Mouse (Mus musculus): ENCODE measurements at regions not wholly inside any gene's neighbourhood (a gene's known extent, or its start where the extent isn't known, plus 50 kb on each side); places are given as distances from the start of the nearest gene placed in this dataset.

DNA sequence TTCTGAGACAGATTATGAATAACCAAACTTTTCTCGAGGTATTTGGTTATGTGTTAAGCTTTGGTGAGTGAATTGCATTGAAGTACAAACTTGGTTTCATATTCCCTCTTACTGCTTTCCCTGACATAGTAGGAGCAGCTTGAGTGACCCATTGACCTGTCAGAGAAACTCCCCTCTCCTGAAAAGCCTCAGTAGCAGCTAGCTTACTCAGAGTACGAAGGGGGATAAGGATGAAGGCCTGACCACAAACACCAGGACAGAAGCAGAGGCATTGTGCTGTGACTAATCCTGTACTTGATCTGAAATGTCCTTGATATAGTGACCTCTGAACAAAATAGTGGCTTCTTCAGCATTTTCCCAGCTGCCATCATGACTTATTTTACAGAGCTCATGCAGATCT is 1070.4 kb downstream of the Pcdh9 start:
- H3K27me3 ChIP-seq (replicated peaks; ENCODE audit: control insufficient read depth, insufficient read depth, low read length): no peaks in the 10 kb centered on the region
- no peaks in the 10 kb centered on the region for H3K36me3 ChIP-seq (ENCODE audit: control insufficient read depth, insufficient read depth, low read length)
- no peaks in the 10 kb centered on the region for H3K9me3 ChIP-seq (ENCODE audit: control insufficient read depth, low read length)
- H3K4me3 ChIP-seq (ENCODE audit: low read length): no peak overlapping the region
- no peak for ATAC-seq
- WGBS: 78% methylated on average over 2 of the region's 2 CpGs
- no peak overlapping the region for H3K27ac ChIP-seq (ENCODE audit: low read length)
- no peak overlapping the region for H3K4me2 ChIP-seq (ENCODE audit: low read depth, low read length)
- H3K4me1 ChIP-seq (ENCODE audit: control insufficient read depth, insufficient read depth, low read length): no peaks in the 10 kb centered on the region
- no peak overlapping the region for H3K9ac ChIP-seq (ENCODE audit: low read depth, low read length)
